Mouse (Mus musculus) CH12F3 (cell line): ENCODE results near the gene Lmx1b.

Source experiments
- in situ Hi-C: fragments of 300-500 bp; cut with MboI; formaldehyde crosslinking; loops from 2 replicates; pipeline ENCODE4 v1.14.3; 2020; ENCODE audit warnings: low sequenced_read_pairs

Lmx1b gene

GRCm38 (mm10) chr2:33643721-33644713 lies 3.7 kb upstream of the Lmx1b start:
- in situ Hi-C loops: no loop called here

DNA sequence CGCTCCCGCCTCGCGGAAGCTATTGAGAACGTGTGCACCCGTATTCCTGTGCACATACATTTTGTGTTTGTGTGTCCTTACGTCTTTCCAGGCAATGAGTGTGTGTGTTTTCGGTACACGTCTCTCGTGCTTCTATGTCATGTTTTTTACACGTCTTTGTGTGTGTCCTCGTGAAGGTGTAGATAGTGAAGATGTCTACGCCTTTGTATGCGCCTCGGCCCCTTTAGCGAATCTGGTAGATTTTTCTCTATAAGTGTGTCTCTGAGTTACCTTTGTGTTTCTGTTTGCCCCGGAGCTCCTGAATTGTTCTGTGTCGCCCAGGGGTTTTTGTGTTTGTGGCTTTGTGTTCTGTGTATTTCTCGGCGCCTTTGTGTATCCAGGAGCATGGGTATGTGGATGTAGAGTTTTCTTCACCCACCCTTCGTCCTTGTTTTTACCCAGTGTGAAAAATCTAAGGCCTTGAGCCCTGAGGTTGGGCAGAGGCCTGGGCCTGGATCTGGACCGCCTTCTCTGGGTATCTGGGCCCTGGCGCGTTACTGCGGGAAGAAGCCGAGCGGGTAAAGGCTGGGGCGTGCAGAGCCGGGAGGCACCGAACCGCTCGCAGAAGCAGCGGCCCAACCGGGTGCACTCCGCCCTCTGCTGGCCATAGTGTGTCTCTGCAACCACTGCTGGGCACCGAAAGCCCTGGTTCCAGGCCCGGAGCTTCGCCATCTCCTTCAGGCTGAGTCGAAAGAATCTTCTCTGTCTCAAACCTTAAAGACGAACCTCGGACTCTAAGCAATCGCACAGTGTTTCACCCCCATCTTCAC lies 2.5 kb upstream of the Lmx1b start:
- in situ Hi-C loops: no loop called here

DNA sequence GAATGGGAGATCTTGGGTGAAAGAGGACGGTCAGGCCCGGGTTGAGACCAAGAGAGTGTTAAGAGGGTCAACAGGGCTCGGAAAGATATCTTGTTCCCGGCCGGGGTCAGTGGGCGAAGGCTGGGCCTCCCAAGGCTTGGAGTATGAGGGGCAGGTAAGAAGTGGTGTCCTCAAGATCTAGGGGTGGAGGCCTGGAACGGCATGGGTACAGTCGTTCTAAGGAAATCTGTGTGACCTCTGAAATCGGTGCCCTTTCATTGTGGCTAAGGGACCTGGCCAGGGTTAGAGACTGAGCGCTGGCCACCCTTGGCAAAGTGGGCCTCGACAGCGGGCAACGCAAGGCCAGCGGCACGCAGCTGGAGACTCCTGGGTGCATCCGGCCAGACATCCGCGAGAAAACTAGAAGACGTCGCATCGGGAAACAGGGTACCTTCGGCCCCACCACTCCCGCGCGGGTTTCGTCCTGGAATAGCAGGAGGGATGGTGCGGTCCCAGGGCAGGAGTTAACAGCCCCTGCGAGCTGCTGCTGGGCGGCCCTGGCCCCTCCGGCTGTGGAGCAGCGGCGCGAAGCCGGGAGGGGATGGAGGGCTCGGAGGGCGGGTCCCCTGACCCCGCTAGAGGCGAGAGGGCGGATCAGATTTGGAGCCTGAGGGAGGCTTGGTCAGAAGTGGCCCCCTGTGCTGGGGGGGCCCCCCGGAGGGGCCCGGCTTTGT lies 1.7 kb upstream of the Lmx1b start:
- in situ Hi-C loops: no loop called here

- in situ Hi-C loops: no loop called here
Observed at GRCm38 (mm10) chr2:33640978-33641858, 907 bp upstream of the Lmx1b start.

DNA sequence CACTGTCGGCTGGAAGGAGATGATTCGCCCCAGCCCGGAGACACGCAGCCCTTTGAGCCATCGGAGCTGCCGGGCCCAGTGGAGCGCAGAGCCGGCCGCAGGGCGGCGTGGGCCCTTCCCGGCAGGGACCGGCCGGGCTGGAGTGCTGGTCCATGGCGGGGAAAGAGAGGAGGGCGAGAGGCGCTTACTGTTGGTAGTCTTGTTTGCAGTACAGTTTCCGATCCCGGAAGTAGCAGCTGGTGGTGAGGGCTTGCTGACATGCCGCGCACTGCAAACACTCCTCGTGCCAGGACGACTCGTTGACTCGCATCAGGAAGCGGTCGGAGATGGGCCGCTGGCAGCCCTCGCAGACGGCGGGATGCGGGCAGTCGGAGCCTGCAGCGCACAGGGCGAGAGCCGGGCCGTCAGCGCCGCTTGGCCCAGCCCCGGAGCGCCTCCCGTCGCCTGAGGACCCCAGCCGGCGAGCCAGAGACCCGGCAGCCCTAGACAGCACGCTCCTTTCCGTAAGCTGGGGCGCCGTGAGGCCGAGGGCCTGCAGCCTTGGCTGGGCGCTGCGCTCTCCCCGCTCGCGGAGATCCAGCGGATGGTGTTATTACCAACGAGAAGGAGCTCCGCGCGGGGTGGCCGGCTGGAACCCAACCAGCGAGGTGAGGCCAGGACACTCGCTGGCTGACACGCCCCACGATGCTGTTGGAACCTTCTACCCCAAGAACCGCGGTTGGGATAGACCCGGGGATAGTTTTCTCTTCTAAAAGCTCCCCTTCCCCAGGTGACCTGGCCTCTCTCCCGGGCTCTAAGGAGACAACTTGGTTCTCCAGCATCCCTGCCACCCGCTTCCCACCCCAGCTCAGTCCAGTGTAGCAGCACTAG lies 775 bp downstream of the Lmx1b start:
- in situ Hi-C loops: no loop called here

- in situ Hi-C loops: no loop called here
Observed at GRCm38 (mm10) chr2:33638141-33638733, 2.1 kb downstream of the Lmx1b start.

DNA sequence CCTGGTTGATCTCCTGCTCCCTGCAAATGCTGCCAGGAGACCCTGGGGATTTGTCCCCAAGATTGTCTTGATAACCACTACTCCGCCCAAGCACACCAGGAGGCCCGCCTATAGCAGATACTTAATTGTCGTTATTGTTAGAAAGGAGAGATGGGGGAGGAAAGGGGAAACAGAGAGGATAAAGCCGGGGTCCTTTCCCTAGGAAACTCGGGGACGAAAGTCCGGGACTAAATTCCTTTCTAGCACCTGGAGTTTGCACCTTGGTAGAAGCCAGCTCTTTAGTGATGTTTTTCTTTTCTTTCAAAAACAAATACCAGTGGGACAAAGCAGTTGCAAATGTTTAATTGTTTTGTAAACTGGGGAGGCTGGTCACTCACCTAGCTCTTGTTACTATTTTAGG lies 3.0 kb downstream of the Lmx1b start:
- in situ Hi-C loops: no loop called here

- in situ Hi-C loops: no loop called here
Observed at GRCm38 (mm10) chr2:33636628-33637188, 3.6 kb downstream of the Lmx1b start.

DNA sequence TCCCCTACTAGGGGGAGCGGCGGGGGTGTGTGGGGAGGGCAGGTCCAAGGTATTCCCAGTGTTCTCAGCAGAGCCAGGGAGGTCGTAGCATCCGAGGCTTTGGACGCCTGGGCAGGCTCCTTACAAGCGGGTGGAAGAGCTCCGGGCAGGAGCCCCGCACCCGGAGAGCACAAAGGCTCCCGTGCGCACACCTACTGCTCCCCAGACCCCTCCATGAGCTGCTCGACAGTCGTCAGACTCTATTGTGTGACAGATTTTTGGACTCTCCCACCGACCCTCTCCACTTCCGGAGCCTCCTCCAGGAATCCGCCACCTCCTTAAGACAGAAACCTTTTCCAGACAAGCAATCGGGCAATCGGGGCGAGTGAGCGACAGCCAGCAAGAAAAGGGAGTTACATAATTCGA lies 4.2 kb downstream of the Lmx1b start:
- in situ Hi-C loops: no loop called here

DNA sequence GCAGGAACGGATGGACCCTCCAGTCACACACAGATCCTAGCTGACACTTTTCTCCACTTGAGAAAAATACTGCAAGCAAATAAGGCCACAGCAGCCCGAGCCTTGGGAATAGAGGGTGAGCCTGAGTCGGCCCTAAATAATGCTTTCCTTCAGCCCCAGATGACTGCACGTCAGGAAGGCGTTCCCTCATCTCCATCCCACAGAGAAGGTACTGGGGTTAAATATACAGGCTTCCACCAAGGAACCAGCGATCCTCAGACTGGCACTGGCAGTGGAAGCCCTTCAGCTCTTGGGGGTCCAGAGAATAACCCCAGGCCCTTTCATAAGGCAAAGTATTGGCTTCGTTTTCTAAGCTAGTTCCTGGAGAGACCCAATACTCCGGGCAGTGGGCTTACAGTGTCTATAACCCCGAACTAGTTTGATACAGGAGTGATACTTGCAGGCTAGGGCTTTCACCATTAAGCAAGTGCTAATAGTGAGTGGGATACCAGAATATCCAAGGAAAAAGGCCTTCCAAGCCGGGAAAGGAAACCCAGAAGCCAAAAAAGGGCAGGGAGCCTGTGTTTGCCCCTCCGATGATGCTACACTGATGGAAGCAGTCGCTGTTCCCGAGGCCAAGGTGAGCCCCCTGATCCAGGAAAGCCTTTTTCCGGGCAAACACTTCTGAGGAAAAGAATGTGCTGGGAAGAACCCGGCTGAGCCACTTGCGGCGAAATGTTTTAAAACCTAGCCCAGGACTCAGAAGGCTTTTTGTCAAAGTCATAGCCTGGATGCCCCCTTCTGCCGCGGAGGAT lies 4.8 kb downstream of the Lmx1b start:
- in situ Hi-C loops: no loop called here

DNA sequence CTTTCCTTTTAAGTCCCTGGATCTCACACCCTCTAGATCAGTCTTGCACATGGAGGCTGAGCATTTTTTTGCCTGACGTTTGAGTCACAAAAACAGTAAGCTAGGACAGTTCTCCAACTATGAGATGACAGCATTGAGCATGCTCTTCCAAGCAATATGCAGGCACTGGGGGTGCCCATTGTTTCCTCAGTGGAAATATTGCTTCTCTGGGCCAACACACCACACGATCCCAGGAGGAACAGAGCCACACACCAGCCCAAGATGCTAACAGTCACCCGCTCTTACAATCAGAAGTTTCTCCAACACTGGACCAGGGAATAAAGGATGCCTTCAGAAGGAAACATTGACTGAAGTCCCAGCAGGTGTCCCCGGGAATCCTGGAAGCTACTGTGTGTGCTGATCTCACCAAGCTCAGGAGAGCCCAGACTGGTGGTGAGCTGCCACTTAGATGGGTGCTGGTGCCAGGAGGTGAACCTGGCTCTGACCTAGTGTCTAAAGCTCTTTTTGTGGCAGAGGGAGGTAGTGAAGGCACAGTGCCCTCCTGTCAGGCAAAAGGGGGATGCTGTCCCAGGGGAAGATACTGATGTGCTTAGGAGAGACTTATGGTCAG lies 5.7 kb downstream of the Lmx1b start:
- in situ Hi-C loops: no loop called here

GRCm38 (mm10) chr2:33633955-33634354 lies 6.4 kb downstream of the Lmx1b start:
- in situ Hi-C loops: no loop called here

DNA sequence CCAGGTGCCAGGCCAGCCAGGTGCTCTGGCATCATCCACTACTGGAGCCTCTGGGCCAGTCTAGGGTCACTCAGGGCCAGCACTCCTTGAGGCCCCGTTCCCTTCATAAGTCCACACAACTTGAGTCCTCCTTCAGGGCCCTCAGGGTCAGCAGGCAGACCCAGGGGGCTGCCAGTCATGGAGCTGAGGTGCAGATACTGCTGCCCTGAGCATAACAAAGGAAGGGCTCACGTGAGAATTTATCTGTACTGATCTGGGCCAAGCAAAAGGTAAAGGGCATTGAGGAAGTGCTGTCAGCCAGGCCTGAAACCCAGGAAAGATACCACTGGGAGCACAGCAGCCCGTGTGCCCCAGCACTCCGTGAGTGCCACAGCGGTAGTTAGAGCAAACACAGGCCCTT lies 7.1 kb downstream of the Lmx1b start:
- in situ Hi-C loops: no loop called here

DNA sequence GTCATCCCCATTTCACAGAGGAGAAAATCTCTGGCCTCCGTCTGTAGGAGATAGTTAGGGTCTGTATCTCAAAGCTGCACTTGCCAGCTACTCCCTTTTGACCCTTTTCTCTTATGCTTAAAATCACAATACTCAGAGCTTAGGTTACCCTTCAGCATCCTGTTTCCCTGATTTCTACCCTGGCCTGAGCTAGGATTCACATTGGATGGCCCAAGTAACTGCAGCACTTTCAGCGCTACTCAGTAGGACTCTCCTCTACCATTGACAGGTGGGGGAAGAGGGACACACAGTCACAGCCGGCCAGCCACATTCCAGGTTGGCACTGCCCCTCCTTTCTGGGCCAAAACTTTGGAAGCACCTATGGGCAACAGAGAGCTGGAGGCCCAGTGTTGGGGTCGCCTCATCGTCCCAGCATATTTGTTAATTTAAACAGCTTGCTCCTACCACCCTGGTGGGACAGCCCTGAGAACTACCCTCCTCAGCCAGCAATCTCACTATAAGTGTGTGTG lies 7.7 kb downstream of the Lmx1b start:
- in situ Hi-C loops: no loop called here

DNA sequence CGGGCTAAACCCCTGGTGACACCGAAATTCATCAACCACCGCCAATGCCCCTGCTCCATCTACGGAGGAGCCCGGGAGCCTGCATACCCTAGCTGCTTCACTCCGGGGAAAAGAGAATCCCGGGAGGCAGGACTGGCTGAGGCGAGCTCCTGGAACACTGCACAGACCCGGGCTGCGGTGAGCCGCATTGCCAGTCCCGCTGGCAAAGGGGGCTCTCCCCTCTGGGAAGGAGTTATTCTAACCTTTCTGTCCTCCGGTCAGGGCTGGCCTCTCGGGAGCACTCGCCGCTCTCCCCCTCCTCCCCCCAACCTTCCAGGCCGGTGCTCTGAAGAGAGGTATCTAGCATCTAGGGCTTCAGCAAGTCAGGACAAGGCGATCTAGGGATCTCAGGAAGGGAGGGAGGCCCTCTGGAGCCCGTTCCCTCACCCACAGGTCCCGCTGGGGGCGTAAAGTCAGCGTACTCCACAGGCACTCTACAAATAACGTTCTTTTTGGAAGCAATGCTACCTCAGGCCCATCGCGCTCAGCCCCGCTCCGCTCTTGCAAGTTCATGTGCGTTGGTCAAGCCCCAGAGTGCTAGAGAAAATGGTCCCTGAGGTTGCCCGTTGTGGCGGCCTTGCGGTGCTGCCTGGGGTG lies 8.5 kb downstream of the Lmx1b start:
- in situ Hi-C loops: no loop called here

GRCm38 (mm10) chr2:33631022-33631707 lies 9.1 kb downstream of the Lmx1b start:
- in situ Hi-C loops: no loop called here
